In the genomic region with DNA sequence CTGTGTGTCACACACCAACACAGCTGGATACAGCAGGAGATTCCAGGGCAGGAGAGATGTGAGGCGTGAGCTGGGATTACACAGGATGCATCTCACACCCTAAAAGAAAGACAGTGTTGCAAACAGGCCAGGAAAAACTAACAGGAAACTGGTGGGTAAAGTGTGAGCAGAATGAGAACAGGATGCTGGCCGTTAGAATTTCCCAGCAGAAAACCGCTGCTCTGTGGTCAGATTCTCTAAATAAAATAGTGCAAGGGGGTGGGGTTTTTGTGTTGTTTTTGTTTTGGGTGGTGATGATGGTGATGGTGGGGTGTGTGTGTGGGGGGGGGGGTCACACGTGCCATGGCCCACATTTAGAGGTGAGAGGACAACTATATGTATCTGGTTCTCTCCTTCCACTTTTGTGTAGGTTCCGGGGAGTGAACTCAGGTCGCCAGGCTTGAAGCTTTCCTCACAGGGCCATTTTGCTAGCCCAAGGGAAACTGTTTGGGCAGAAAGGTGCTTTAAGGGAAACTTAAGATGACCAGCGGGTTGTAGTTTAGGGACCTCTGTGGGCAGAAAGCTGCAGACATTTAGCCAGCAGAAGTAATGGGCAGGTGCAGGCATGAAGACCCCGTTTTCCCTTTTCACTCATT, we compare ENCODE assay signal across 17 mouse cellular contexts. TPM values are rescaled to one million over a fixed set of nuclear protein-coding genes. Genes with fewer than 3 reads are reported as not detected.
DNase-seq lines count a peak whose midpoint lies in the region; ATAC-seq and TF ChIP-seq lines count a peak whose summit lies in the region.
"Had no signal": no experiment of that assay in that cellular context is flagged by ENCODE, and none has a peak within 500 bp of the region (broad histone marks: within the 10 kb centered on the region; RNA-seq: fewer than 3 reads in every experiment).

No protein-coding gene starts in this region.

- H3K4me2 ChIP-seq in midbrain, embryonic 11.5 days: no peak overlapping the region
- no peak overlapping the region for H3K4me2 ChIP-seq in midbrain, embryonic 13.5 days (replicated peaks)
- no peak overlapping the region for H3K4me2 ChIP-seq in liver, postnatal 0 days (ENCODE audit: low read depth, low read length)
- H3K4me2 ChIP-seq: embryonic facial prominence, embryonic 12.5 days; neural tube, embryonic 15.5 days had no signal

- no peaks in the 10 kb centered on the region for H3K27me3 ChIP-seq in midbrain, embryonic 11.5 days (ENCODE audit: control insufficient read depth, insufficient read depth, low read length)
- no peaks in the 10 kb centered on the region for H3K27me3 ChIP-seq in midbrain, embryonic 13.5 days
- no peaks in the 10 kb centered on the region for H3K27me3 ChIP-seq in liver, postnatal 0 days (ENCODE audit: insufficient read depth, low read length)
- no peaks in the 10 kb centered on the region for H3K27me3 ChIP-seq in kidney, adult 2 months (replicated peaks; ENCODE audit: control insufficient read depth, insufficient read depth, low read length)
- H3K27me3 ChIP-seq: embryonic facial prominence, embryonic 12.5 days; neural tube, embryonic 15.5 days had no signal

- no peaks in the 10 kb centered on the region for H3K36me3 ChIP-seq in midbrain, embryonic 11.5 days (ENCODE audit: control insufficient read depth, insufficient read depth, low read length)
- H3K36me3 ChIP-seq in midbrain, embryonic 13.5 days: no peaks in the 10 kb centered on the region
- no peaks in the 10 kb centered on the region for H3K36me3 ChIP-seq in liver, postnatal 0 days (replicated peaks; ENCODE audit: insufficient read depth, low read length)
- no peaks in the 10 kb centered on the region for H3K36me3 ChIP-seq in kidney, adult 2 months (ENCODE audit: control insufficient read depth, insufficient read depth, low read length)
- H3K36me3 ChIP-seq: embryonic facial prominence, embryonic 12.5 days; neural tube, embryonic 15.5 days had no signal

- no peak for TF ChIP-seq CTCF in liver, postnatal 0 days (IDR thresholded peaks at IDR 0.05; ENCODE audit: low read depth)
- no peak for TF ChIP-seq CTCF in kidney, adult 2 months (conservative IDR thresholded peaks at IDR 0.05; ENCODE audit: insufficient read depth, insufficient read length, low read depth, low read length)

- no peak for TF ChIP-seq POLR2A in kidney, adult 2 months (IDR thresholded peaks at IDR 0.05; ENCODE audit: low read depth, low read length)

- peak; percentile 36; the same call in 1 of the 2 replicates for TF ChIP-seq EP300 in liver, postnatal 0 days (IDR thresholded peaks at IDR 0.05; ENCODE audit: low read depth)

- no peak for ATAC-seq in midbrain, embryonic 11.5 days (ENCODE audit: low FRiP score)
- no peak for ATAC-seq in midbrain, embryonic 13.5 days
- no peak for ATAC-seq in liver, postnatal 0 days

- no peak overlapping the region for H3K4me3 ChIP-seq in midbrain, embryonic 11.5 days (ENCODE audit: low read depth, low read length)
- H3K4me3 ChIP-seq in midbrain, embryonic 13.5 days (replicated peaks): no peak overlapping the region
- no peak overlapping the region for H3K4me3 ChIP-seq in liver, postnatal 0 days (ENCODE audit: low read depth, low read length)
- H3K4me3 ChIP-seq in kidney, adult 2 months (ENCODE audit: insufficient read depth, low read depth, low read length): no peak overlapping the region
- H3K4me3 ChIP-seq: embryonic facial prominence, embryonic 12.5 days; neural tube, embryonic 15.5 days had no signal

- no peak overlapping the region for H3K9ac ChIP-seq in midbrain, embryonic 11.5 days (ENCODE audit: low read length)
- no peak overlapping the region for H3K9ac ChIP-seq in midbrain, embryonic 13.5 days (replicated peaks)
- H3K9ac ChIP-seq in liver, postnatal 0 days (replicated peaks): no peak overlapping the region
- H3K9ac ChIP-seq: embryonic facial prominence, embryonic 12.5 days; neural tube, embryonic 15.5 days had no signal

- H3K27ac ChIP-seq in midbrain, embryonic 11.5 days (ENCODE audit: low read depth, low read length): no peak overlapping the region
- H3K27ac ChIP-seq in midbrain, embryonic 13.5 days: no peak overlapping the region
- H3K27ac ChIP-seq in liver, postnatal 0 days (ENCODE audit: low read depth): peak overlapping the region; percentile 34; the same call in 1 of the 2 replicates
- no peak overlapping the region for H3K27ac ChIP-seq in kidney, adult 2 months (ENCODE audit: insufficient read depth, low read depth, low read length)
- H3K27ac ChIP-seq: embryonic facial prominence, embryonic 12.5 days; neural tube, embryonic 15.5 days had no signal

- WGBS in midbrain, embryonic 11.5 days: 74% methylated on average over 8 of the region's 8 CpGs
- 77% methylated on average over 8 of the region's 8 CpGs for WGBS in midbrain, embryonic 13.5 days
- WGBS in liver, postnatal 0 days (ENCODE audit: insufficient replicate concordance): 38% methylated on average over 8 of the region's 8 CpGs
- WGBS in kidney, adult 2 months: 77% methylated on average over 8 of the region's 8 CpGs

- peak; percentile 62 for DNase-seq in midbrain, embryonic 11.5 days (ENCODE audit: low spot score, missing footprints)
- peak; percentile 13 for DNase-seq in R1 (ENCODE audit: low read depth, low spot score)
- no peak for DNase-seq in liver, postnatal 0 days
- DNase-seq in thymus, postnatal 25 days: peak; percentile 44
- DNase-seq in gastrocnemius, postnatal 14 days: no peak
- no peak for DNase-seq in kidney, adult 2 months
- DNase-seq in ovary, postnatal 36 days (ENCODE audit: low spot score): no peak
- DNase-seq: adrenal gland, postnatal 14 days; cerebellum, postnatal 36 days; heart, postnatal 4 days; kidney, adult 18-20 months; lung, postnatal 36 days had no signal

- no peaks in the 10 kb centered on the region for H3K9me3 ChIP-seq in midbrain, embryonic 11.5 days (ENCODE audit: control insufficient read depth, low read length)
- no peaks in the 10 kb centered on the region for H3K9me3 ChIP-seq in midbrain, embryonic 13.5 days
- no peaks in the 10 kb centered on the region for H3K9me3 ChIP-seq in liver, postnatal 0 days (ENCODE audit: low read length)
- H3K9me3 ChIP-seq: embryonic facial prominence, embryonic 12.5 days; neural tube, embryonic 15.5 days had no signal

- intact Hi-C loops in gastrocnemius, postnatal 14 days (cut with DNase I; ENCODE audit: low total_unique reads): no loop called here

- H3K4me1 ChIP-seq in midbrain, embryonic 11.5 days (ENCODE audit: control insufficient read depth, insufficient read depth, low read length): peaks cover 5% of the 10 kb centered on the region; the same call in 1 of the 2 replicates
- H3K4me1 ChIP-seq in midbrain, embryonic 13.5 days (replicated peaks): peaks cover 10% of the 10 kb centered on the region
- H3K4me1 ChIP-seq in liver, postnatal 0 days (ENCODE audit: insufficient read depth): peaks cover 15% of the 10 kb centered on the region
- H3K4me1 ChIP-seq in kidney, adult 2 months (ENCODE audit: control insufficient read depth, insufficient read depth, low read length): no peaks in the 10 kb centered on the region; the same call in 1 of the 2 replicates
- H3K4me1 ChIP-seq: embryonic facial prominence, embryonic 12.5 days had no signal

RNA-seq across cellular contexts. Expression of gene Klrb1c, which starts 7.4 kb away (rescaled TPM):
- polyA plus RNA-seq in midbrain, embryonic 11.5 days (2014; fragmentation: Nextera tagmentation; extraction: Ambion mirVana): 0.08 TPM in 1 of 2 replicates, not detected in the other
- not detected in 2 replicates for polyA plus RNA-seq in midbrain, embryonic 13.5 days (2015; fragmentation: Nextera tagmentation; extraction: Ambion mirVana)
- 0.64 and 1.1 TPM in 2 replicates for polyA plus RNA-seq in liver, postnatal 0 days (2015; fragmentation: Nextera tagmentation; extraction: Ambion mirVana)
- total RNA-seq in gastrocnemius, postnatal 14 days (2021): under 1 TPM in 1 of 2 experiments, not detected in 1; 0.14 TPM
- polyA plus RNA-seq in kidney, adult 2 months (2012; rRNA removed): 0.15 and 0.31 TPM in 2 replicates
- total RNA-seq: heart, postnatal 4 days had no signal
- polyA plus RNA-seq: embryonic facial prominence, embryonic 12.5 days had no signal

RNA-seq across cellular contexts. Expression of gene Gm44511, which starts 29.7 kb away (rescaled TPM):
- polyA plus RNA-seq in midbrain, embryonic 11.5 days (2014; fragmentation: Nextera tagmentation; extraction: Ambion mirVana): not detected in 2 replicates
- polyA plus RNA-seq in midbrain, embryonic 13.5 days (2015; fragmentation: Nextera tagmentation; extraction: Ambion mirVana): not detected in 2 replicates
- polyA plus RNA-seq in liver, postnatal 0 days (2015; fragmentation: Nextera tagmentation; extraction: Ambion mirVana): not detected in 2 replicates
- not detected for total RNA-seq in gastrocnemius, postnatal 14 days (2021)
- polyA plus RNA-seq in kidney, adult 2 months (2012; rRNA removed): 0.23 TPM in 1 of 2 replicates, not detected in the other
- total RNA-seq: adrenal gland, postnatal 14 days; heart, postnatal 4 days; midbrain, postnatal 0 days had no signal
- polyA plus RNA-seq: embryonic facial prominence, embryonic 12.5 days; liver, adult 2 months; midbrain, postnatal 0 days; neural tube, embryonic 15.5 days had no signal

RNA-seq across cellular contexts. Expression of gene Klrb1b, which starts 29.7 kb away (rescaled TPM):
- not detected in 2 replicates for polyA plus RNA-seq in midbrain, embryonic 11.5 days (2014; fragmentation: Nextera tagmentation; extraction: Ambion mirVana)
- not detected in 2 replicates for polyA plus RNA-seq in midbrain, embryonic 13.5 days (2015; fragmentation: Nextera tagmentation; extraction: Ambion mirVana)
- 0.32 and 0.39 TPM in 2 replicates for polyA plus RNA-seq in liver, postnatal 0 days (2015; fragmentation: Nextera tagmentation; extraction: Ambion mirVana)
- total RNA-seq in gastrocnemius, postnatal 14 days (2021): not detected
- polyA plus RNA-seq in kidney, adult 2 months (2012; rRNA removed): 0.03 and 0.11 TPM in 2 replicates
- total RNA-seq: adrenal gland, postnatal 14 days; heart, postnatal 4 days; midbrain, postnatal 0 days had no signal
- polyA plus RNA-seq: embryonic facial prominence, embryonic 12.5 days; liver, adult 2 months; midbrain, postnatal 0 days; neural tube, embryonic 15.5 days had no signal

Comparison
In these comparisons a context has a peak if more than half of its experiments do, and no peak if none do; other contexts are left out.
1. DNase-seq: peak in midbrain, embryonic 11.5 days (single experiment), R1 (single experiment) and thymus, postnatal 25 days (single experiment); none in liver, postnatal 0 days (single experiment), gastrocnemius, postnatal 14 days (single experiment), kidney, adult 2 months (single experiment) and ovary, postnatal 36 days (single experiment).